Mouse (Mus musculus) spleen, adult 2 months (tissue): ENCODE data around the gene Nhlh1.

Experiments used
- CTCF ChIP-seq: fragments of 200-500 bp; IDR thresholded peaks from 2 replicates; pipeline ENCODE4 v1.5.1; 2011; ENCODE audit warnings: mild to moderate bottlenecking, inconsistent platforms; ENCODE audit not compliant: insufficient read depth, insufficient read length, insufficient replicate concordance; ENCODE audit errors: extremely low read depth
- POLR2A ChIP-seq: fragments of 200-500 bp; IDR thresholded peaks from 2 replicates; pipeline ENCODE4 v1.6.1; 2011; ENCODE audit warnings: low read depth, low read length, inconsistent platforms

DNA sequence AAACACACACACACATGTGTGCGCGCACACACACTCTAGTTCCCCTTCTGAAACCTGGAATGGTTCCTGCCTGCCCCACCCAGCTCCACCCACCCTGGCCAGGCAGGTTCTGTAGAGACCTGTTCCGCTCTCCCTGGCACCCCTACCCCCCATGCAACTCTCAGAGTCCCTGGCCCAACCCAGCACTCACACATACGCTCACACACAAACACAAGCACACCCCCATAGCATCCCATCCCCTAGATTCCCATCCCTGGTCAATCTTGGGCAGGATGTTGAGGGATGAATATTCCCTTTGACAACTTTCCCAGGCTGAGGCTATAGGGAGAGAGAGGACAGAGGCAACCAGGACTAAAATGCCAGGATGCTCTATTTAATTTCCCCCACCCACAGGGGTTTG, 38.0 kb downstream of the Nhlh1 start:
- no peak for TF ChIP-seq CTCF
- no peak for TF ChIP-seq POLR2A
